Mouse (Mus musculus) liver, adult 2 months (tissue): ENCODE results near the gene Itga3.

Experiments used
- CTCF ChIP-seq: fragments of 200-500 bp; IDR thresholded peaks from 2 replicates; pipeline ENCODE4 v1.5.1; 2011; ENCODE audit warnings: low read depth, low read length, control low read depth
- POLR2A ChIP-seq: fragments of 200-500 bp; IDR thresholded peaks from 2 replicates; pipeline ENCODE4 v1.6.1; 2011; ENCODE audit warnings: low read length, control low read depth; ENCODE audit not compliant: insufficient read depth; ENCODE audit errors: extremely low read depth

DNA sequence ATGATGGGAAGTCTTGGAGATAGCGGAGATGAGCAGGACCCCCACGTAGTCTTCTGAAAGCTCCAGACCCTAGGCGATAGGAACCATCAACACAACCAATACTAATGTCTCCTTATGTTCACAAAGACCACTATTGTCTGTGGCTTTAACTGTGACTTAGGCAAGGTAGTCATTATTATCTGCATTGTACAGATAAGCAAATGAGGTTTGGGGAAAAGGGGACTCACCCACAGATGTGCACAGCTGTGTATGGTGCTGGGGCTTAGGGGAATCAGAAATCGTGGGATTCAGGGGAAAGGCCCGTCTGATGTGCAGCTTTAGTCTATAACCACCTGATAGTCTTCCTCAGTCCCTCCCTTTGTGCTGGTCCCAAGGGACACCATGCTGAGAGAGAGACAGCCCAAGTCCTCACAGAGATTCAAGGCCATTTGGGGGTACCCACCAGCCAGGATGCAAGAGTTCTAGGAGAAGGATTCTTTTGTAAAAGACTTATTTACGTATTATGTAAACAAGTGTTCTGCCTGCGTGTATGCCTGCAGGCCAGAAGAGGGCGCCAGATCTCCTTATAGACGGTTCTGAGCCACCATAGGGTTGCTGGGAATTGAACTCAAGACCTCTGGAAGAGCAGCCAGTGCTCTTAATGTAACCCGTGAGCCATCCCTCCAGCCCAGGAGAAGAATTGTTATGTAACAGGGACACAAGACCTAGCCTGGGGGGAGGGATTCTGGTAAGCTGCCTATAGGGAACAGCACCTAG is 54.2 kb downstream of the Itga3 start:
- TF ChIP-seq POLR2A = no peak
- peak; percentile 61 for TF ChIP-seq CTCF
